Mouse (Mus musculus) forebrain, embryonic 14.5 days (tissue): ENCODE results near the gene Tm6sf1. TPM values are rescaled to one million over a fixed set of nuclear protein-coding genes. Genes with fewer than 3 reads are reported as not detected.

Experiments used
- ATAC-seq: fragments of 200-750 bp; cut with Nextera tagmentation; 2 replicates; pipeline ENCODE4 v1.8.0; 2017; ENCODE audit warnings: mild to moderate bottlenecking, moderate library complexity
- DNase-seq: peaks from one replicate; pipeline ENCODE4 v3.0.0-alpha.2; 2015; ENCODE audit warnings: low spot score
- H3K27ac ChIP-seq: fragments of 300-500 bp; sonication (generic); 2 replicates; pipeline ENCODE4 v1.5.1; 2014; ENCODE audit warnings: low read depth, mild to moderate bottlenecking, control low read depth, low read length, moderate library complexity
- H3K27me3 ChIP-seq: fragments of 300-500 bp; sonication (generic); replicated peaks from 2 replicates; pipeline ENCODE4 v1.6.1; 2014; ENCODE audit warnings: low read length, control low read depth, mixed read lengths; ENCODE audit not compliant: control insufficient read depth, insufficient read depth
- H3K36me3 ChIP-seq: fragments of 300-500 bp; sonication (generic); 2 replicates; pipeline ENCODE4 v1.6.1; 2014; ENCODE audit warnings: low read length, control low read depth; ENCODE audit not compliant: control insufficient read depth, insufficient read depth
- H3K4me1 ChIP-seq: fragments of 300-500 bp; sonication (generic); 2 replicates; pipeline ENCODE4 v1.6.1; 2014; ENCODE audit warnings: antibody characterized with exemption, low read length, control low read depth; ENCODE audit not compliant: control insufficient read depth, insufficient read depth
- H3K4me2 ChIP-seq: fragments of 300-500 bp; sonication (generic); 2 replicates; pipeline ENCODE4 v1.6.1; 2014; ENCODE audit warnings: mild to moderate bottlenecking, control low read depth, low read length
- H3K4me3 ChIP-seq: fragments of 300-500 bp; sonication (generic); 2 replicates; pipeline ENCODE4 v1.5.1; 2014; ENCODE audit warnings: low read depth, low read length, control low read depth
- H3K9ac ChIP-seq: fragments of 300-500 bp; sonication (generic); 2 replicates; pipeline ENCODE4 v1.6.1; 2014; ENCODE audit warnings: mild to moderate bottlenecking, low read length, control low read depth, moderate library complexity
- H3K9me3 ChIP-seq: fragments of 300-500 bp; sonication (generic); replicated peaks from 2 replicates; pipeline ENCODE4 v1.6.1; 2016; ENCODE audit warnings: low read length, control low read depth, mixed read lengths; ENCODE audit not compliant: control insufficient read depth
- WGBS: fragments of 180-500 bp; shearing (Covaris S2); extraction: QIAGEN DNeasy Blood & Tissue Kit; methylation state at CpG from one replicate; pipeline ENCODE4 v1.1.7; 2014; 5-methylcytosine and 5-hydroxymethylcytosine counted together
- polyA plus RNA-seq: library from polyadenylated mRNA; unstranded; fragments of >200 nt; fragmentation: Nextera tagmentation; extraction: Ambion mirVana; gene quantifications from 2 replicates; pipeline ENCODE4 v1.2.1, GENCODE M21; 2014

The Tm6sf1 gene
- polyA plus RNA-seq, 1 experiment from 2014 or later: 8.4 TPM

- no peak overlapping the region for H3K4me2 ChIP-seq
- H3K9me3 ChIP-seq: no peaks in the 10 kb centered on the region
- WGBS: 85% methylated on average over 4 of the region's 4 CpGs
- H3K4me3 ChIP-seq: no peak overlapping the region
- H3K4me1 ChIP-seq: peaks cover 16% of the 10 kb centered on the region; the same call in 1 of the 2 replicates
- no peaks in the 10 kb centered on the region for H3K36me3 ChIP-seq
- H3K9ac ChIP-seq: no peak overlapping the region
- H3K27ac ChIP-seq: no peak overlapping the region
- no peak for DNase-seq
- ATAC-seq: no peak
- 0 out of 2 replicates have a peak, but pooled peaks cover 2% of the 10 kb centered on the region for H3K27me3 ChIP-seq
Measured at GRCm38 (mm10) chr7:81856221-81856620, 2.6 kb upstream of the Tm6sf1 start.

- WGBS: 5% methylated on average over 9 of the region's 9 CpGs
- H3K9me3 ChIP-seq: no peaks in the 10 kb centered on the region
- H3K36me3 ChIP-seq: no peaks in the 10 kb centered on the region
- 0 out of 2 replicates have a peak, but pooled peaks cover 2% of the 10 kb centered on the region for H3K27me3 ChIP-seq
- DNase-seq (no peak), ATAC-seq (no peak)
- peak overlapping the region; percentile 52; the same call in 1 of the 2 replicates for H3K4me3 ChIP-seq
- H3K9ac ChIP-seq: no peak overlapping the region
- no peak overlapping the region for H3K27ac ChIP-seq
- peak overlapping the region; percentile 95 for H3K4me2 ChIP-seq
- peaks cover 16% of the 10 kb centered on the region; the same call in 1 of the 2 replicates for H3K4me1 ChIP-seq
Measured at GRCm38 (mm10) chr7:81858236-81858635, 565 bp upstream of the Tm6sf1 start.

GRCm38 (mm10) chr7:81860071-81860470, 1.3 kb downstream of the Tm6sf1 start:
- no peak overlapping the region for H3K27ac ChIP-seq
- 0 out of 2 replicates have a peak, but pooled peaks cover 2% of the 10 kb centered on the region for H3K27me3 ChIP-seq
- peak; percentile 39 for DNase-seq
- no peaks in the 10 kb centered on the region for H3K36me3 ChIP-seq
- no peak for ATAC-seq
- peak overlapping the region; percentile 95 for H3K4me2 ChIP-seq
- H3K9me3 ChIP-seq: no peaks in the 10 kb centered on the region
- no peak overlapping the region for H3K9ac ChIP-seq
- 49% methylated on average over 11 of the region's 11 CpGs for WGBS
- H3K4me1 ChIP-seq: peaks cover 11% of the 10 kb centered on the region; the same call in 1 of the 2 replicates
- no peak overlapping the region for H3K4me3 ChIP-seq

- Histone ChIP-seq H3K4me2 (peak overlapping the region; percentile 95; the same call in 1 of the 2 replicates), H3K27me3 (0 out of 2 replicates have a peak, but pooled peaks cover 2% of the 10 kb centered on the region), H3K9me3 (no peaks in the 10 kb centered on the region), H3K36me3 (no peaks in the 10 kb centered on the region), H3K4me3 (no peak overlapping the region), H3K9ac (no peak overlapping the region), H3K4me1 (peaks cover 11% of the 10 kb centered on the region; the same call in 1 of the 2 replicates), H3K27ac (no peak overlapping the region)
- no peak for DNase-seq
- 75% methylated on average over 5 of the region's 5 CpGs for WGBS
- ATAC-seq: no peak
Measured at GRCm38 (mm10) chr7:81860996-81861395, 2.2 kb downstream of the Tm6sf1 start.

GRCm38 (mm10) chr7:81861461-81861860, 2.7 kb downstream of the Tm6sf1 start:
- Histone ChIP-seq H3K4me1 (peaks cover 11% of the 10 kb centered on the region; the same call in 1 of the 2 replicates), H3K9me3 (no peaks in the 10 kb centered on the region), H3K4me2 (no peak overlapping the region), H3K9ac (no peak overlapping the region), H3K4me3 (no peak overlapping the region), H3K27me3 (0 out of 2 replicates have a peak, but pooled peaks cover 2% of the 10 kb centered on the region), H3K36me3 (no peaks in the 10 kb centered on the region), H3K27ac (no peak overlapping the region)
- no peak for ATAC-seq
- DNase-seq: no peak
- 91% methylated on average over 2 of the region's 2 CpGs for WGBS

- Histone ChIP-seq H3K4me3 (no peak overlapping the region), H3K36me3 (no peaks in the 10 kb centered on the region), H3K27ac (no peak overlapping the region), H3K27me3 (0 out of 2 replicates have a peak, but pooled peaks cover 2% of the 10 kb centered on the region), H3K9ac (no peak overlapping the region), H3K4me2 (no peak overlapping the region), H3K4me1 (peaks cover 11% of the 10 kb centered on the region; the same call in 1 of the 2 replicates), H3K9me3 (no peaks in the 10 kb centered on the region)
- no peak for ATAC-seq
- DNase-seq: no peak
- 83% methylated on average over 4 of the region's 4 CpGs for WGBS
Measured at GRCm38 (mm10) chr7:81861921-81862320, 3.1 kb downstream of the Tm6sf1 start.

- no peak for ATAC-seq
- WGBS: 75% methylated on average over 24 of the region's 24 CpGs
Measured at GRCm38 (mm10) chr7:81862587-81863583, 4.1 kb downstream of the Tm6sf1 start.

GRCm38 (mm10) chr7:81864552-81864951, 5.8 kb downstream of the Tm6sf1 start:
- Histone ChIP-seq H3K4me2 (no peak overlapping the region), H3K27me3 (no peaks in the 10 kb centered on the region), H3K27ac (no peak overlapping the region), H3K9me3 (no peaks in the 10 kb centered on the region), H3K4me1 (peaks cover 9% of the 10 kb centered on the region; the same call in 1 of the 2 replicates), H3K9ac (no peak overlapping the region), H3K4me3 (no peak overlapping the region), H3K36me3 (no peaks in the 10 kb centered on the region)
- WGBS: 88% methylated on average over 6 of the region's 6 CpGs
- ATAC-seq (no peak), DNase-seq (no peak)

More at GRCm38 (mm10) chr7:81862587-81863583, 4.1 kb downstream of the Tm6sf1 start:
- DNase-seq: no peak
- Histone ChIP-seq H3K27ac (no peak overlapping the region), H3K4me2 (no peak overlapping the region), H3K9me3 (no peaks in the 10 kb centered on the region), H3K9ac (no peak overlapping the region), H3K36me3 (no peaks in the 10 kb centered on the region), H3K27me3 (no peaks in the 10 kb centered on the region), H3K4me3 (no peak overlapping the region), H3K4me1 (peaks cover 11% of the 10 kb centered on the region; the same call in 1 of the 2 replicates)
